Mouse (Mus musculus) liver, embryonic 14.5 days (tissue): ENCODE data around the gene Zwilch.

Experiments
- CTCF ChIP-seq: IDR thresholded peaks from 2 replicates; pipeline ENCODE4 v1.5.1; 2016; ENCODE audit warnings: antibody characterized with exemption, low read depth, control low read depth
- EP300 ChIP-seq: IDR thresholded peaks from 2 replicates; pipeline ENCODE4 v1.6.1; 2016; ENCODE audit warnings: antibody characterized with exemption, low read depth

DNA sequence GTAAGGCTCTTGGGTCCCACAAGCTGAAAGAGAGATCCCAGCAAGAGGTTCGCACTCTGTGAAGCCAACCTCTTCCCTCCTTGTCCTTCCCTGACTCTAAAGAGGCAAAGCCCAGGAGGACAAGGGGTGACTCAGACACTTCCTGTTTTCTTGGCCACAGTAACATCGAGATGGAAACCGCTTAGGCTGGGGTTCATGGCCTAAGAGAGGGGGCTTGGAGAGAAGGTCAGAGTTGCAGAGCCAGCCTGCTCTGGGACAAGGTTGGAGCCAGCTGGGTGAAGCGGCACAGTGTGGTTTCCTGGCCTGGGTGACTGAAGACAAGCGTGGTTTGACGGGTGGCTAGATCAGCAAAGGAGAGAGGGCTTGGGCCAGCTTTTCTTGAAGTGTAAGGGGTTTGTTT lies 67.6 kb downstream of the Zwilch start:
- TF ChIP-seq CTCF (no peak), EP300 (no peak)
